Mouse (Mus musculus) embryonic facial prominence, embryonic 10.5 days (tissue): ENCODE measurements around the gene Znhit6. TPM values are rescaled to one million over a fixed set of nuclear protein-coding genes. Genes with fewer than 3 reads are reported as not detected.
A peak's percentile ranks its signal among the peaks of the same experiment; 100 is the strongest.

Experiments used
- DNase-seq: peaks from one replicate; pipeline ENCODE4 v3.0.0-alpha.2; 2017; ENCODE audit warnings: low spot score
- H3K27ac ChIP-seq: fragments of 300-500 bp; sonication (generic); replicated peaks from 2 replicates; pipeline ENCODE4 v1.5.1; 2016; ENCODE audit warnings: mild to moderate bottlenecking
- H3K27me3 ChIP-seq: fragments of 300-500 bp; sonication (generic); replicated peaks from 2 replicates; pipeline ENCODE4 v1.6.1; 2016; ENCODE audit warnings: low read depth, mild to moderate bottlenecking; ENCODE audit not compliant: poor library complexity, severe bottlenecking
- H3K36me3 ChIP-seq: fragments of 300-500 bp; sonication (generic); replicated peaks from 2 replicates; pipeline ENCODE4 v1.6.1; 2016; ENCODE audit warnings: mild to moderate bottlenecking, moderate library complexity
- H3K4me1 ChIP-seq: fragments of 300-500 bp; sonication (generic); 2 replicates; pipeline ENCODE4 v1.6.1; 2016
- H3K4me3 ChIP-seq: fragments of 300-500 bp; sonication (generic); 2 replicates; pipeline ENCODE4 v1.5.1; 2016; ENCODE audit warnings: mild to moderate bottlenecking, moderate library complexity
- H3K9me3 ChIP-seq: fragments of 300-500 bp; sonication (generic); 2 replicates; pipeline ENCODE4 v1.6.1; 2016; ENCODE audit warnings: mild to moderate bottlenecking
- WGBS: fragments of 180-500 bp; shearing (Covaris S2); methylation state at CpG from one replicate; pipeline ENCODE4 v1.1.7; 2016; 5-methylcytosine and 5-hydroxymethylcytosine counted together
- polyA plus RNA-seq: library from polyadenylated mRNA; unstranded; fragments of >200 nt; fragmentation: Nextera tagmentation; extraction: Ambion mirVana; gene quantifications from 2 replicates; pipeline ENCODE4 v1.2.1, GENCODE M21; 2016

Gene Znhit6
- polyA plus RNA-seq, 1 experiment from 2014 or later = 51.8 TPM

GRCm38 (mm10) chr3:145640170-145640569, 64.2 kb downstream of the Znhit6 start:
- 90% methylated on average over 4 of the region's 4 CpGs for WGBS

DNA sequence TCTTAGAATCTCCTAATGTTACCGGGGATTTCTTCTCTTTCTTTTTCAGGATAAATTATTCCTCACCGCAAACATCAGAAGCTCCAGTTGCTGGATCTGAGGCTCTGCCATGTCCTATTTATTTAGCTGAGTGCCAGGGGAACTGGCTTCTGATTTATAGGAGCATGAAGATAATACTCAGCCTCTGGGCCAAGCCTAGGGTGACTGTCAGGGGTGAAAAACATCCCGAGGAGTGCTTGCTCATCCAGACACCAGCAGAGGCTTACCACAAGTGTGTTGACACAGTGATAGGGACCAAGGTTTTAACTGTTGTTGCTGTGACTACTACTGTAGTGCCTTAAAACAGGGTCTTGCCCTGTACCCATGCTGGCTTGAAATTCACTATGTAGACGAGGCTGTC, 64.6 kb downstream of the Znhit6 start:
- Histone ChIP-seq H3K4me3 (no peak overlapping the region), H3K4me1 (peaks cover 25% of the 10 kb centered on the region), H3K9me3 (no peaks in the 10 kb centered on the region), H3K27me3 (peaks cover 17% of the 10 kb centered on the region; the same call in 1 of the 2 replicates), H3K27ac (no peak overlapping the region), H3K36me3 (no peaks in the 10 kb centered on the region)
- whole genome bisulfite sequencing = 88% methylated on average over 4 of the region's 4 CpGs
- DNase-seq = no peak

More at GRCm38 (mm10) chr3:145640170-145640569, 64.2 kb downstream of the Znhit6 start:
- peaks cover 21% of the 10 kb centered on the region for H3K4me1 ChIP-seq
- no peak overlapping the region for H3K27ac ChIP-seq
- no peak for DNase-seq
- H3K36me3 ChIP-seq = no peaks in the 10 kb centered on the region
- H3K9me3 ChIP-seq = no peaks in the 10 kb centered on the region
- H3K4me3 ChIP-seq = no peak overlapping the region
- peaks cover 17% of the 10 kb centered on the region; the same call in 1 of the 2 replicates for H3K27me3 ChIP-seq

DNA sequence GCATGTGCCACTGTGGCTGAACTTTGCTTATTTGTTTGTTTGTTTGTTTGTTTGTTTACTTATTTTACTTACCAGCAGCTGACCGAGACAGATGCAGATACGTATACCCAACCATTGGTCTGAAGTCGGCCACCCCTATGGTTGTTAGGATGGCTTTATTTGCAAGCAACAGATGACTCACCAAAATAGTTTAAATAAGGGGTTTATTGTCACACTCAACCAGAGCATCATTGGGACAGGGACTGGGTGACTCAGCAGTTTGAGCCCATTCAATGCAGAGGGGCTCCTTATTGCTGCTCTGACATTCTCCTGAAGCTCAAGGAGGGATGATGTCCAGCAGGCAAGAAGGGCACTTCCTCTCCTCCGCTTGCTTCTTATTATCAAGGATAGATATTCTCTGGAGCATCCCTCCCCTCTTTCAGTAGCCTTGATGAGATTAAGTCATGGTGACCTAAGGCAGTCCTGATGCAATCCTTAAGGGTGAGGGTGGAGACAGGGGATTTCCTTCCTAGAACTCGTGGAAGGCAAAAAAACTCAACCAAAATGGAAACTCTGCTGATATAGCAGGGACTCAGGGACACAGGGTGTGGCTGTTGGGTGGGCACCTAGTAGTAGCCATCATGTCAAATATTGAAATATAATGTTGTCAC, 65.2 kb downstream of the Znhit6 start:
- no peak for DNase-seq
- no peaks in the 10 kb centered on the region for H3K9me3 ChIP-seq
- 80% methylated on average over 5 of the region's 5 CpGs for WGBS

DNA sequence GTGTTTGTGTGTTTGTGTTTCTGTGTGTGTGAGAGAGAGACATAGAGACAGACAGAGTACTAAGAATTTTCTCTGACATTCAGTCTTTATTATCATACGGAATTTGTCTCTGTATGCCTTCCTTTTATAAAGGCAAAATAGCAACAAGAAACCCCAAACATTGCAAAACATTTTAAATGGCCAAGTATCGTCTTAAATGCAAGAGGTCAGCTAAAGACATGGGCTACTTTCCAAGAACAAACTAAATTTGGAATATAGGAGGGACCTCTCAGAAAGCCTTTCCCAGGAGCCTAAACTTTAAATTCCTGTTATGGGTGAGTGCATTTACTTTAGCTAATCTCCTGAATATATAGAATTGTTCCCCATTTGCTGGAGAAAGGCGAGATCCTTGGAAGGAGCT, 65.9 kb downstream of the Znhit6 start:
- DNase-seq = no peak
- Histone ChIP-seq H3K9me3 (no peaks in the 10 kb centered on the region), H3K4me3 (no peak overlapping the region), H3K27ac (no peak overlapping the region), H3K4me1 (peaks cover 33% of the 10 kb centered on the region), H3K27me3 (peaks cover 17% of the 10 kb centered on the region; the same call in 1 of the 2 replicates), H3K36me3 (peaks cover under 1% of the 10 kb centered on the region; the same call in 1 of the 2 replicates)
- 82% methylated on average over 3 of the region's 3 CpGs for WGBS

More for the DNA sequence above, 65.2 kb downstream of the Znhit6 start:
- Histone ChIP-seq H3K27ac (no peak overlapping the region), H3K4me3 (no peak overlapping the region), H3K36me3 (no peaks in the 10 kb centered on the region), H3K4me1 (peaks cover 30% of the 10 kb centered on the region), H3K27me3 (peaks cover 17% of the 10 kb centered on the region; the same call in 1 of the 2 replicates)

DNA sequence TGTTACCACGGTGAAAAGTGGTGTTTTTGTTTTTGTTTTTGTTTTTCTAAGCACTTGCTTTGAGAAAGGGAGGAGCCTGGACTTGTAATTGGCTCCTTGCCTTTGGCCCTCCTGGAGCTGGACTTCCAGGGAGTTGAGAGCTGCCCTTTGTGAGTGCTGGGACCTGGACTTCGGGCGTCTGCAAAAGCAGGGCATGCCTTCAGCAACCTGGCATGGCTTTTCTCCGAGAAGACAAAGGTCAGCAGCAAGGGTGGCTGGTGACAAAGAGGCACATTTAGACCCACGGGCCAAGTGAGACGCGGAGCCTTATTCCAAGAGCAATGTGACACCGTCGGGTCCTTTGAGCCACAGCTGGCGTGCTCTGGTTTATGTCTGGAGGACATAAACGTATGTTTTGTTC, 66.9 kb downstream of the Znhit6 start:
- Histone ChIP-seq H3K27ac (no peak overlapping the region), H3K9me3 (no peaks in the 10 kb centered on the region), H3K4me1 (peaks cover 43% of the 10 kb centered on the region), H3K4me3 (no peak overlapping the region), H3K36me3 (peaks cover 10% of the 10 kb centered on the region), H3K27me3 (peaks cover 17% of the 10 kb centered on the region; the same call in 1 of the 2 replicates)
- DNase-seq = no peak
- 39% methylated on average over 11 of the region's 11 CpGs for WGBS

GRCm38 (mm10) chr3:145645463-145645862, 69.5 kb downstream of the Znhit6 start:
- Histone ChIP-seq H3K4me1 (peaks cover 49% of the 10 kb centered on the region), H3K27me3 (peaks cover 13% of the 10 kb centered on the region; the same call in 1 of the 2 replicates), H3K36me3 (peaks cover 13% of the 10 kb centered on the region), H3K4me3 (no peak overlapping the region), H3K27ac (no peak overlapping the region), H3K9me3 (no peaks in the 10 kb centered on the region)
- no peak for DNase-seq
- WGBS = 79% methylated on average over 6 of the region's 6 CpGs

DNA sequence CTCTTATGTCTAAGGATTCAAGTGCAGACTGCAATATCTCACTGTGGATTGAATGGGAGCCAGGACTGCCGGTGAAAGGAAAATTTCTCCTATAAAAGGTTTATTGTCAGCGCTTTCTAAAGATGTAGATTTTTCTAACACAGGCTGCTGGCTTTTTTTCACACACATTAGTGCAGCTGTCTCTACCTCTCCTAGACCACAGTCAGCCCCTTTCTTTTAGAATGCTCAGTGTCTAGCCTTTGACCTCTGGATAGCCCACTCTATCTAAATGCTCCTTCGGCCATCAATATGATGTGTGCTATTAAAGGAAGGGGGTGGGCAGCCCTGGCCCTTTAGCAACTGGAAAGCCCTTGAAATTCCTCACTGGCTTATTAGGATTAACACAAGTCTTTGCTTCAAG, 70.0 kb downstream of the Znhit6 start:
- H3K4me3 ChIP-seq = no peak overlapping the region
- no peak for DNase-seq
- WGBS = 40% methylated on average over 3 of the region's 3 CpGs
- H3K9me3 ChIP-seq = no peaks in the 10 kb centered on the region
- peaks cover 13% of the 10 kb centered on the region for H3K36me3 ChIP-seq
- H3K27ac ChIP-seq = no peak overlapping the region
- peaks cover 13% of the 10 kb centered on the region; the same call in 1 of the 2 replicates for H3K27me3 ChIP-seq
- H3K4me1 ChIP-seq = peaks cover 55% of the 10 kb centered on the region

- Histone ChIP-seq H3K27me3 (peaks cover 13% of the 10 kb centered on the region; the same call in 1 of the 2 replicates), H3K36me3 (peaks cover 13% of the 10 kb centered on the region), H3K4me3 (no peak overlapping the region), H3K4me1 (peaks cover 61% of the 10 kb centered on the region), H3K9me3 (no peaks in the 10 kb centered on the region), H3K27ac (no peak overlapping the region)
- DNase-seq = no peak
- WGBS = 63% methylated on average over 2 of the region's 2 CpGs
Observed at GRCm38 (mm10) chr3:145646666-145647065, 70.7 kb downstream of the Znhit6 start.

GRCm38 (mm10) chr3:145647416-145647815, 71.4 kb downstream of the Znhit6 start:
- WGBS = 88% methylated on average over 18 of the region's 18 CpGs
- Histone ChIP-seq H3K27me3 (peaks cover 18% of the 10 kb centered on the region), H3K9me3 (no peaks in the 10 kb centered on the region), H3K4me1 (peaks cover 69% of the 10 kb centered on the region), H3K4me3 (peak overlapping the region; percentile 80), H3K27ac (no peak overlapping the region), H3K36me3 (peaks cover 13% of the 10 kb centered on the region)
- peak; percentile 18 for DNase-seq

- peak overlapping the region; percentile 80 for H3K4me3 ChIP-seq
- no peaks in the 10 kb centered on the region for H3K9me3 ChIP-seq
- peaks cover 23% of the 10 kb centered on the region for H3K27me3 ChIP-seq
- peak; percentile 67 for DNase-seq
- peaks cover 13% of the 10 kb centered on the region for H3K36me3 ChIP-seq
- peak overlapping the region; percentile 95 for H3K27ac ChIP-seq
- peaks cover 71% of the 10 kb centered on the region for H3K4me1 ChIP-seq
- 23% methylated on average over 26 of the region's 26 CpGs for WGBS
Observed at GRCm38 (mm10) chr3:145648097-145648931, 72.3 kb downstream of the Znhit6 start.

- H3K4me3 ChIP-seq = peak overlapping the region; percentile 80
- H3K4me1 ChIP-seq = peaks cover 76% of the 10 kb centered on the region
- peak overlapping the region; percentile 95 for H3K27ac ChIP-seq
- H3K9me3 ChIP-seq = no peaks in the 10 kb centered on the region
- peaks cover 26% of the 10 kb centered on the region for H3K27me3 ChIP-seq
- H3K36me3 ChIP-seq = peaks cover 13% of the 10 kb centered on the region
- under 1% methylated on average over 49 of the region's 49 CpGs for WGBS
- peak; percentile 80 for DNase-seq
Observed at GRCm38 (mm10) chr3:145648991-145649851, 73.2 kb downstream of the Znhit6 start.

DNA sequence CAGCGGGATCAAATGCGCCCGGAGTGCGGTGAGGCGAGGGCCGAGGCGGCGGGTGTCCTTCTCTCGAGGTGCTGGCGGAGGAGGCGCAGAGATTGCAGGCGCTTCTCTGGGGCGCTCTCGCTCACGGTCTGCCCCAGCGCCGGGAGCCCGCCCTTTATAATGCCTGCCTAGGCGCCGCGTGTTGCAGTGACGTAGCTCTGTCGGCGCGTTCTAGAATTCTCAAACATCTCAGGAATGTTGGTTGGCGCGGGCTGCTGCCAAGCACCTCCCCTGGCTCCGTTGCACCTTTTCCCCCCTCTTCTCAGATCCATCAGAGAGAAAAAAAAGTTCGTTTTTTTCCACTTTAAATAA, 73.8 kb downstream of the Znhit6 start, which contains the start of gene Ccn1:
Ccn1 (minus strand) TSS at position 130 of the 351 bp plus-strand sequence.
- peak within 1 kb of the TSS; percentile 95 for H3K27ac ChIP-seq
- DNase-seq = peak; percentile 91
- under 1% methylated on average over 29 of the region's 29 CpGs for WGBS
- H3K4me3 ChIP-seq = peak within 1 kb of the TSS; percentile 80
- H3K4me1 ChIP-seq = peaks cover 80% of the 10 kb centered on the region
- peaks cover 28% of the 10 kb centered on the region for H3K27me3 ChIP-seq
- H3K36me3 ChIP-seq = peaks cover 13% of the 10 kb centered on the region
- no peaks in the 10 kb centered on the region for H3K9me3 ChIP-seq
